Mouse (Mus musculus) CH12.LX (cell line): ENCODE data around the gene Tpx2.
A peak's percentile ranks its signal among the peaks of the same experiment; 100 is the strongest.

Experiments
- CTCF ChIP-seq, 2 experiments: IDR thresholded peaks in 1 of 2; conservative IDR thresholded peaks in 1 of 2; 2 replicates each; pipeline ENCODE4 v1.5.1; 2011 to 2012; ENCODE audit warnings: low read depth in 2 of 2, low read length in 2 of 2, improper control_type of control experiment in 1 of 2, inconsistent platforms in 1 of 2, mild to moderate bottlenecking in 1 of 2, moderate library complexity in 1 of 2
- EP300 ChIP-seq: IDR thresholded peaks from 2 replicates; pipeline ENCODE4 v1.6.1; 2011; ENCODE audit warnings: low read length, improper control_type of control experiment
- NRF1 ChIP-seq: IDR thresholded peaks from 2 replicates; pipeline ENCODE4 v1.6.1; 2014; ENCODE audit warnings: low read depth, mild to moderate bottlenecking, inconsistent platforms, low read length, improper control_type of control experiment, moderate library complexity

- TF ChIP-seq CTCF (conservative IDR thresholded peaks at IDR 0.05 in 1 of 2, IDR thresholded peaks at IDR 0.05 in 1 of 2; ENCODE audit: low read depth in 2 of 2, low read length in 2 of 2) (no peak), EP300 (0 out of 2 replicates have a peak, but pooled peaks have one; percentile 41), NRF1 (no peak)
Measured at GRCm38 (mm10) chr2:152817596-152818291, 30.0 kb upstream of the Tpx2 start.
